Comparison of ENCODE assay signal across 8 mouse cellular contexts in genomic region chr19:3414268-3414733, GRCm38 (mm10). TPM values are rescaled to one million over a fixed set of nuclear protein-coding genes. Genes with fewer than 3 reads are reported as not detected.
DNase-seq lines count a peak whose midpoint lies in the region; ATAC-seq lines count a peak whose summit lies in the region.

Gene Gal (minus strand): TSS chr19:3414544.

- no peaks in the 10 kb centered on the region for H3K36me3 ChIP-seq in forebrain, embryonic 11.5 days (ENCODE audit: control insufficient read depth, insufficient read depth, low read length)
- H3K36me3 ChIP-seq in hindbrain, embryonic 15.5 days, result no peaks in the 10 kb centered on the region
- no peaks in the 10 kb centered on the region for H3K36me3 ChIP-seq in lung, embryonic 15.5 days

- H3K4me3 ChIP-seq in forebrain, embryonic 11.5 days (ENCODE audit: low read depth, low read length), result peak within 1 kb of the TSS; percentile 22; the same call in 1 of the 2 replicates
- peak within 1 kb of the TSS; percentile 34 for H3K4me3 ChIP-seq in hindbrain, embryonic 15.5 days
- peak within 1 kb of the TSS; percentile 31 for H3K4me3 ChIP-seq in lung, embryonic 15.5 days

- H3K27ac ChIP-seq in forebrain, embryonic 11.5 days (ENCODE audit: low read depth, low read length), result no peak within 1 kb of the TSS
- H3K27ac ChIP-seq in hindbrain, embryonic 15.5 days (replicated peaks), result no peak within 1 kb of the TSS
- H3K27ac ChIP-seq in lung, embryonic 15.5 days, result no peak within 1 kb of the TSS

- no peak for ATAC-seq in forebrain, embryonic 11.5 days (replicated peaks; ENCODE audit: low FRiP score)
- peak; percentile 20; the same call in 1 of the 2 replicates for ATAC-seq in hindbrain, embryonic 15.5 days (ENCODE audit: low FRiP score, low read depth)
- ATAC-seq in lung, embryonic 15.5 days (ENCODE audit: borderline replicate concordance, extremely low read depth, low FRiP score, low TSS enrichment), result peak; percentile 46
- ATAC-seq in inflammation-experienced regulatory T-cells, adult 6 months, result no peak

- 0 out of 2 replicates have a peak, but pooled peaks cover 2% of the 10 kb centered on the region for H3K4me1 ChIP-seq in forebrain, embryonic 11.5 days (replicated peaks; ENCODE audit: control insufficient read depth, insufficient read depth, low read length)
- peaks cover 7% of the 10 kb centered on the region; the same call in 1 of the 2 replicates for H3K4me1 ChIP-seq in hindbrain, embryonic 15.5 days (replicated peaks)
- peaks cover 7% of the 10 kb centered on the region for H3K4me1 ChIP-seq in lung, embryonic 15.5 days

- 5% methylated on average over 37 of the region's 37 CpGs for WGBS in forebrain, embryonic 11.5 days
- 5% methylated on average over 33 of the region's 37 CpGs for WGBS in hindbrain, embryonic 15.5 days
- WGBS in lung, embryonic 15.5 days, result 3% methylated on average over 37 of the region's 37 CpGs

- H3K4me2 ChIP-seq in forebrain, embryonic 11.5 days (ENCODE audit: low read depth, low read length, severe bottlenecking), result peak within 1 kb of the TSS; percentile 60
- H3K4me2 ChIP-seq in hindbrain, embryonic 15.5 days, result peak within 1 kb of the TSS; percentile 65
- H3K4me2 ChIP-seq in lung, embryonic 15.5 days, result peak within 1 kb of the TSS; percentile 57

- peak; percentile 35 for DNase-seq in thymus, postnatal 4 days
- no peak for DNase-seq in thymus, postnatal 0 days (ENCODE audit: low spot score)
- peak; percentile 56 for DNase-seq in forebrain, embryonic 11.5 days (ENCODE audit: low spot score)
- DNase-seq in ovary, postnatal 14 days (ENCODE audit: low spot score), result peak; percentile 12
- no peak for DNase-seq in cerebellum, adult 9-10 months

- H3K27me3 ChIP-seq in forebrain, embryonic 11.5 days (ENCODE audit: control insufficient read depth, insufficient read depth, low read length), result peaks cover 19% of the 10 kb centered on the region
- H3K27me3 ChIP-seq in hindbrain, embryonic 15.5 days, result peaks cover 24% of the 10 kb centered on the region
- peaks cover 30% of the 10 kb centered on the region for H3K27me3 ChIP-seq in lung, embryonic 15.5 days

- H3K9me3 ChIP-seq in forebrain, embryonic 11.5 days (ENCODE audit: control insufficient read depth, low read length), result no peaks in the 10 kb centered on the region
- no peaks in the 10 kb centered on the region for H3K9me3 ChIP-seq in hindbrain, embryonic 15.5 days
- H3K9me3 ChIP-seq in lung, embryonic 15.5 days, result no peaks in the 10 kb centered on the region

- H3K9ac ChIP-seq in forebrain, embryonic 11.5 days (ENCODE audit: low read length), result peak within 1 kb of the TSS; percentile 29
- H3K9ac ChIP-seq in hindbrain, embryonic 15.5 days, result peak within 1 kb of the TSS; percentile 27; the same call in 1 of the 2 replicates
- H3K9ac ChIP-seq in lung, embryonic 15.5 days, result peak within 1 kb of the TSS; percentile 19

RNA-seq across cellular contexts. Expression of gene Gal, which starts in this region (rescaled TPM):
- polyA plus RNA-seq in thymus, postnatal 0 days (2015; fragmentation: Nextera tagmentation; extraction: Ambion mirVana), result 7.2 and 7.4 TPM in 2 replicates
- polyA plus RNA-seq in forebrain, embryonic 11.5 days (2014; fragmentation: Nextera tagmentation; extraction: Ambion mirVana), result 1.1 TPM in 2 replicates
- polyA plus RNA-seq in hindbrain, embryonic 15.5 days (2015; fragmentation: Nextera tagmentation; extraction: Ambion mirVana), result 23.8 and 24.1 TPM in 2 replicates
- polyA plus RNA-seq in lung, embryonic 15.5 days (2015; fragmentation: Nextera tagmentation; extraction: Ambion mirVana), result 0.68 and 1.0 TPM in 2 replicates
- polyA plus RNA-seq in inflammation-experienced regulatory T-cells, adult 6 months (2017; shearing (Covaris generic)), result 10 to 100 TPM in 1 of 3 experiments, 1 to 10 TPM in 1, under 1 TPM in 1; 0.74 to 15.2 (median 1.3) TPM

Comparison
In these comparisons a context has a peak if more than half of its experiments do, and no peak if none do; other contexts are left out.
1. DNase-seq: peak in thymus, postnatal 4 days (single experiment), forebrain, embryonic 11.5 days (single experiment) and ovary, postnatal 14 days (single experiment); none in thymus, postnatal 0 days (single experiment) and cerebellum, adult 9-10 months (single experiment).
2. ATAC-seq: peak in hindbrain, embryonic 15.5 days (single experiment) and lung, embryonic 15.5 days (single experiment); none in forebrain, embryonic 11.5 days (single experiment) and inflammation-experienced regulatory T-cells, adult 6 months (single experiment).
3. Peak in every context shown above with its lines, with median percentiles within 50 percentile points of each other: H3K4me2 ChIP-seq, H3K4me3 ChIP-seq and H3K9ac ChIP-seq.